In the genomic region with DNA sequence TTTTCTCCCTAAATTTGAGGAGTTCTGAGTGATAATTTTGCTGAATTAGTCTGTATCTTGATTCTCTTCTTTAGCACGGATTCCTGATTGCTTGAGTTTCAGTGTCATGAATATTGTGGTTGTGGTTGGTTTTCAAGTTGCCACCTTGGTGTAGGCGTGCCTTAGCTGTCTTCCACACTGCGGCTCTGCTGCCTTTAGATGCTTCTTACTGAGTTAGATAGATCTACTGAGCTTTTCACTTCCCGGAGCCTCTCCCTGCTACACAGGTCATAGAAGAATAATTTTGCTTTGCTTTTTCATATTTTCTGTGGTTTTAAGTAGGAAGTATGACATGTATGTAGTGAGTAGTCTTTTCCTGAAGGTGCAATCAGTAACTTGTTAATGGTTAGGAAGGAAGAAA, we compare ENCODE assay signal across 13 mouse cellular contexts.
"Had no signal": no experiment of that assay in that cellular context is flagged by ENCODE, and none has a peak within 500 bp of the region (broad histone marks: within the 10 kb centered on the region; RNA-seq: fewer than 3 reads in every experiment).

No protein-coding gene starts in this region.

- DNase-seq: kidney, adult 2 months; kidney, postnatal 36 days; liver; liver, embryonic 13.5 days; lung, adult 2 months; lung, postnatal 14 days; lung, postnatal 4 days; midbrain, embryonic 14.5 days; retina, postnatal 1 day; right cerebral cortex, postnatal 25 days; thymus, adult 2 months; thymus, postnatal 14 days; thymus, postnatal 4 days had no signal
